In the genomic region with DNA sequence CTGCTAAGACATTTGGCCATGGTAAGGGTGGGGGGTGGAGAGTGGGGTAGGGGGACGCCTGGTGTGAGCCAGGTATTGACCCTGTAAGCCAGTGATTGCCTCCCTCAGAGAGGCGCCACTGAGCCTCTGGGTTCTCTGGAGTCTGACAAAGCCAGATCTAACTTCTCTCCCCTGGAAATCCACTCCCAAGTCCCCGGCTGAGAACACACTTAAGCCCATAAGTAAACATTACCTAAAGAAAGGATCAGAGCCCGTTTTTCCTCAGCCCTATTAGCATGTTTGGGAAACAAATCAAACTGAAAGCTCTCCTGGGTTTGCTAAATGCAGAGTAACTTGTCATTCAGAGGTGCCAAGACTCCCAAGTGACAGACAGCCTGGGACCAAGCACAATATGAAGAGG, we compare ENCODE assay signal across 25 mouse cellular contexts. TPM values are rescaled to one million over a fixed set of nuclear protein-coding genes. Genes with fewer than 3 reads are reported as not detected.
DNase-seq lines count a peak whose midpoint lies in the region; ATAC-seq and TF ChIP-seq lines count a peak whose summit lies in the region.
"Had no signal": no experiment of that assay in that cellular context is flagged by ENCODE, and none has a peak within 500 bp of the region (broad histone marks: within the 10 kb centered on the region; RNA-seq: fewer than 3 reads in every experiment).

No protein-coding gene starts in this region.

- WGBS in liver, adult 2 months: 51% methylated on average over 4 of the region's 4 CpGs
- 56% methylated on average over 4 of the region's 4 CpGs for WGBS in liver, postnatal 0 days (ENCODE audit: insufficient replicate concordance)
- WGBS in lung, embryonic 16.5 days: 34% methylated on average over 4 of the region's 4 CpGs
- 11% methylated on average over 4 of the region's 4 CpGs for WGBS in midbrain, embryonic 11.5 days
- 15% methylated on average over 4 of the region's 4 CpGs for WGBS in midbrain, embryonic 16.5 days
- 24% methylated on average over 4 of the region's 4 CpGs for WGBS in stomach, postnatal 0 days

- H3K9me3 ChIP-seq in liver, postnatal 0 days (ENCODE audit: low read length): no peaks in the 10 kb centered on the region
- no peaks in the 10 kb centered on the region for H3K9me3 ChIP-seq in lung, embryonic 16.5 days (ENCODE audit: control insufficient read depth, low read length)
- no peaks in the 10 kb centered on the region for H3K9me3 ChIP-seq in midbrain, embryonic 11.5 days (ENCODE audit: control insufficient read depth, low read length)
- no peaks in the 10 kb centered on the region for H3K9me3 ChIP-seq in midbrain, embryonic 16.5 days (replicated peaks; ENCODE audit: control insufficient read depth, low read length, poor library complexity, severe bottlenecking)
- no peaks in the 10 kb centered on the region for H3K9me3 ChIP-seq in stomach, postnatal 0 days (ENCODE audit: control insufficient read depth, low read length)
- H3K9me3 ChIP-seq: embryonic facial prominence, embryonic 12.5 days; embryonic facial prominence, embryonic 15.5 days; G1E; hindbrain, embryonic 13.5 days had no signal

- peaks cover 58% of the 10 kb centered on the region for H3K4me1 ChIP-seq in liver, adult 2 months (ENCODE audit: control insufficient read depth, insufficient read depth, low read length)
- H3K4me1 ChIP-seq in liver, postnatal 0 days (ENCODE audit: insufficient read depth): peaks cover 42% of the 10 kb centered on the region
- no peaks in the 10 kb centered on the region for H3K4me1 ChIP-seq in lung, embryonic 16.5 days (replicated peaks; ENCODE audit: control insufficient read depth, insufficient read depth, low read length)
- peaks cover 47% of the 10 kb centered on the region for H3K4me1 ChIP-seq in midbrain, embryonic 11.5 days (ENCODE audit: control insufficient read depth, insufficient read depth, low read length)
- no peaks in the 10 kb centered on the region; the same call in 1 of the 2 replicates for H3K4me1 ChIP-seq in midbrain, embryonic 16.5 days (ENCODE audit: control insufficient read depth, insufficient read depth, low read length)
- no peaks in the 10 kb centered on the region for H3K4me1 ChIP-seq in stomach, postnatal 0 days (replicated peaks; ENCODE audit: control insufficient read depth, insufficient read depth)

- H3K27me3 ChIP-seq in liver, adult 2 months (ENCODE audit: control insufficient read depth, insufficient read depth, low read length): no peaks in the 10 kb centered on the region
- H3K27me3 ChIP-seq in liver, postnatal 0 days (ENCODE audit: insufficient read depth, low read length): no peaks in the 10 kb centered on the region
- no peaks in the 10 kb centered on the region; the same call in 1 of the 2 replicates for H3K27me3 ChIP-seq in lung, embryonic 16.5 days (ENCODE audit: control insufficient read depth, insufficient read depth, low read depth, low read length)
- H3K27me3 ChIP-seq in midbrain, embryonic 11.5 days (ENCODE audit: control insufficient read depth, insufficient read depth, low read length): 0 out of 2 replicates have a peak, but pooled peaks cover 3% of the 10 kb centered on the region
- H3K27me3 ChIP-seq in midbrain, embryonic 16.5 days (ENCODE audit: control insufficient read depth, insufficient read depth, low read depth, low read length): no peaks in the 10 kb centered on the region
- no peaks in the 10 kb centered on the region for H3K27me3 ChIP-seq in stomach, postnatal 0 days (ENCODE audit: control insufficient read depth, insufficient read depth, low read length)
- H3K27me3 ChIP-seq: CH12.LX; embryonic facial prominence, embryonic 12.5 days; embryonic facial prominence, embryonic 15.5 days; Patski had no signal

- no peak for TF ChIP-seq POLR2A in liver, adult 2 months (IDR thresholded peaks at IDR 0.05; ENCODE audit: extremely low read depth, insufficient read depth, low read length)

- H3K9ac ChIP-seq in liver, adult 2 months (ENCODE audit: low read depth, low read length): no peak overlapping the region
- H3K9ac ChIP-seq in liver, postnatal 0 days (replicated peaks): no peak overlapping the region
- no peak overlapping the region for H3K9ac ChIP-seq in lung, embryonic 16.5 days (ENCODE audit: low read length)
- H3K9ac ChIP-seq in midbrain, embryonic 11.5 days (ENCODE audit: low read length): no peak overlapping the region
- H3K9ac ChIP-seq in midbrain, embryonic 16.5 days (ENCODE audit: low read depth, low read length): no peak overlapping the region
- no peak overlapping the region for H3K9ac ChIP-seq in stomach, postnatal 0 days (ENCODE audit: low read length)
- H3K9ac ChIP-seq: embryonic facial prominence, embryonic 12.5 days; embryonic facial prominence, embryonic 15.5 days; forebrain, postnatal 0 days; hindbrain, embryonic 13.5 days had no signal

- peaks cover 72% of the 10 kb centered on the region for H3K79me2 ChIP-seq in liver, adult 2 months (ENCODE audit: control insufficient read depth, insufficient read depth, low read length)

- H3K27ac ChIP-seq in liver, adult 2 months (replicated peaks; ENCODE audit: insufficient read depth, low read depth, low read length): peak overlapping the region; percentile 12; the same call in 1 of the 2 replicates
- H3K27ac ChIP-seq in liver, postnatal 0 days (ENCODE audit: low read depth): no peak overlapping the region
- no peak overlapping the region for H3K27ac ChIP-seq in lung, embryonic 16.5 days (ENCODE audit: low read length)
- H3K27ac ChIP-seq in midbrain, embryonic 11.5 days (ENCODE audit: low read depth, low read length): no peak overlapping the region
- H3K27ac ChIP-seq in midbrain, embryonic 16.5 days (ENCODE audit: low read length): no peak overlapping the region
- 0 out of 2 replicates have a peak overlapping the region, but pooled peaks have one; percentile 13 for H3K27ac ChIP-seq in stomach, postnatal 0 days (replicated peaks)
- H3K27ac ChIP-seq: embryonic facial prominence, embryonic 12.5 days; embryonic facial prominence, embryonic 15.5 days; gastrocnemius, adult 2 months; hindbrain, embryonic 13.5 days had no signal

- H3K36me3 ChIP-seq in liver, adult 2 months (ENCODE audit: control insufficient read depth, insufficient read depth, low read length): no peaks in the 10 kb centered on the region
- no peaks in the 10 kb centered on the region for H3K36me3 ChIP-seq in liver, postnatal 0 days (replicated peaks; ENCODE audit: insufficient read depth, low read length)
- H3K36me3 ChIP-seq in lung, embryonic 16.5 days (ENCODE audit: control insufficient read depth, insufficient read depth, low read length): no peaks in the 10 kb centered on the region
- no peaks in the 10 kb centered on the region for H3K36me3 ChIP-seq in midbrain, embryonic 11.5 days (ENCODE audit: control insufficient read depth, insufficient read depth, low read length)
- no peaks in the 10 kb centered on the region for H3K36me3 ChIP-seq in midbrain, embryonic 16.5 days (ENCODE audit: control insufficient read depth, insufficient read depth, low read length)
- no peaks in the 10 kb centered on the region for H3K36me3 ChIP-seq in stomach, postnatal 0 days (ENCODE audit: control insufficient read depth, insufficient read depth, low read length)
- H3K36me3 ChIP-seq: embryonic facial prominence, embryonic 12.5 days; embryonic facial prominence, embryonic 15.5 days; G1E; hindbrain, embryonic 13.5 days had no signal

- no peak for ATAC-seq in liver, postnatal 0 days
- ATAC-seq in lung, embryonic 16.5 days (ENCODE audit: low read depth): peak; percentile 73; the same call in 1 of the 2 replicates
- ATAC-seq in midbrain, embryonic 11.5 days (ENCODE audit: low FRiP score): peak; percentile 69; the same call in 1 of the 2 replicates
- ATAC-seq in midbrain, embryonic 16.5 days: no peak
- ATAC-seq in stomach, postnatal 0 days (ENCODE audit: low FRiP score, low TSS enrichment): peak; percentile 28; the same call in 1 of the 2 replicates
- ATAC-seq: forebrain, embryonic 14.5 days; forebrain, postnatal 0 days had no signal

- no peak overlapping the region for H3K4me2 ChIP-seq in liver, postnatal 0 days (ENCODE audit: low read depth, low read length)
- no peak overlapping the region for H3K4me2 ChIP-seq in lung, embryonic 16.5 days (ENCODE audit: low read depth, low read length)
- no peak overlapping the region for H3K4me2 ChIP-seq in midbrain, embryonic 11.5 days
- no peak overlapping the region for H3K4me2 ChIP-seq in midbrain, embryonic 16.5 days (ENCODE audit: low read length)
- H3K4me2 ChIP-seq in stomach, postnatal 0 days (replicated peaks; ENCODE audit: low read depth): no peak overlapping the region
- H3K4me2 ChIP-seq: embryonic facial prominence, embryonic 12.5 days; embryonic facial prominence, embryonic 15.5 days; heart, embryonic 11.5 days; hindbrain, embryonic 13.5 days had no signal

- no peak for DNase-seq in liver, adult 2 months (ENCODE audit: extremely low read depth, low read depth, low spot score)
- DNase-seq in liver, postnatal 0 days: no peak
- DNase-seq in lung, postnatal 25 days (ENCODE audit: low spot score): no peak
- DNase-seq in midbrain, embryonic 11.5 days (ENCODE audit: low spot score, missing footprints): no peak
- no peak for DNase-seq in stomach, postnatal 0 days (ENCODE audit: low spot score)
- DNase-seq: adrenal gland, postnatal 10 days; adrenal gland, postnatal 36 days; B cell, adult 2 months; cerebellum, adult 2 months; cerebellum, adult 9-11 months; cerebellum, postnatal 25 days; forebrain, postnatal 0 days; gastrocnemius, adult 2 months; gastrocnemius, postnatal 14 days; heart, adult 11 months had no signal

- no peak for TF ChIP-seq CTCF in liver, adult 2 months (IDR thresholded peaks at IDR 0.05; ENCODE audit: low read depth, low read length)
- no peak for TF ChIP-seq CTCF in liver, postnatal 0 days (IDR thresholded peaks at IDR 0.05; ENCODE audit: low read depth)
- no peak for TF ChIP-seq CTCF in stomach, postnatal 0 days (IDR thresholded peaks at IDR 0.05; ENCODE audit: low read depth)

- no peak overlapping the region for H3K4me3 ChIP-seq in liver, adult 2 months (ENCODE audit: insufficient read depth, low read depth, low read length)
- no peak overlapping the region for H3K4me3 ChIP-seq in liver, postnatal 0 days (ENCODE audit: low read depth, low read length)
- no peak overlapping the region for H3K4me3 ChIP-seq in lung, embryonic 16.5 days (ENCODE audit: low read length)
- H3K4me3 ChIP-seq in midbrain, embryonic 11.5 days (ENCODE audit: low read depth, low read length): no peak overlapping the region
- no peak overlapping the region for H3K4me3 ChIP-seq in midbrain, embryonic 16.5 days (ENCODE audit: low read depth, low read length)
- no peak overlapping the region for H3K4me3 ChIP-seq in stomach, postnatal 0 days (ENCODE audit: low read depth, low read length)
- H3K4me3 ChIP-seq: embryonic facial prominence, embryonic 12.5 days; embryonic facial prominence, embryonic 15.5 days; gastrocnemius, adult 2 months; hindbrain, embryonic 13.5 days had no signal

- TF ChIP-seq EP300 in liver, postnatal 0 days (IDR thresholded peaks at IDR 0.05; ENCODE audit: low read depth): no peak
- TF ChIP-seq EP300 in stomach, postnatal 0 days (optimal IDR thresholded peaks at IDR 0.05): no peak

RNA-seq across cellular contexts. Expression of a gene that starts 17.3 kb away (rescaled TPM):
- 38.5 and 45.6 TPM in 2 replicates for total RNA-seq in liver, adult 2 months (2014; rRNA removed)
- polyA plus RNA-seq in liver, adult 2 months (2012; rRNA removed): 57.5 and 57.7 TPM in 2 replicates
- 20.0 and 21.1 TPM in 2 replicates for polyA plus RNA-seq in liver, postnatal 0 days (2015; fragmentation: Nextera tagmentation; extraction: Ambion mirVana)
- polyA plus RNA-seq in lung, embryonic 16.5 days (2015; fragmentation: Nextera tagmentation; extraction: Ambion mirVana): 0.78 and 1.1 TPM in 2 replicates
- polyA plus RNA-seq in midbrain, embryonic 11.5 days (2014; fragmentation: Nextera tagmentation; extraction: Ambion mirVana): 17.5 and 18.1 TPM in 2 replicates
- 9.4 and 15.4 TPM in 2 replicates for polyA plus RNA-seq in midbrain, embryonic 16.5 days (2015; fragmentation: Nextera tagmentation; extraction: Ambion mirVana)
- 6.9 and 8.3 TPM in 2 replicates for polyA plus RNA-seq in stomach, postnatal 0 days (2015; fragmentation: Nextera tagmentation; extraction: Ambion mirVana)
- polyA plus RNA-seq: G1E had no signal

Comparison
In these comparisons a context has a peak if more than half of its experiments do, and no peak if none do; other contexts are left out.
1. H3K27ac ChIP-seq: peak in liver, adult 2 months (single experiment) and stomach, postnatal 0 days (single experiment); none in liver, postnatal 0 days (single experiment), lung, embryonic 16.5 days (single experiment), midbrain, embryonic 11.5 days (single experiment) and midbrain, embryonic 16.5 days (single experiment).
2. ATAC-seq: peak in lung, embryonic 16.5 days (single experiment), midbrain, embryonic 11.5 days (single experiment) and stomach, postnatal 0 days (single experiment); none in liver, postnatal 0 days (single experiment) and midbrain, embryonic 16.5 days (single experiment).